Mouse (Mus musculus): Measurements from ENCODE around the gene Clasp1. TPM values are rescaled to one million over a fixed set of nuclear protein-coding genes. Genes with fewer than 3 reads are reported as not detected.

Gene Clasp1
- polyA plus RNA-seq, 1 experiment from 2014 or later = 84.0 TPM

- Histone ChIP-seq H3K4me3 (ENCODE audit: low read length) (no peak overlapping the region), H3K9me3 (ENCODE audit: control insufficient read depth, low read length) (no peaks in the 10 kb centered on the region), H3K36me3 (ENCODE audit: control insufficient read depth, insufficient read depth, low read length) (no peaks in the 10 kb centered on the region), H3K9ac (ENCODE audit: low read depth, low read length) (no peak overlapping the region), H3K4me1 (ENCODE audit: control insufficient read depth, insufficient read depth, low read depth, low read length) (peaks cover 10% of the 10 kb centered on the region), H3K27ac (ENCODE audit: low read depth, low read length) (no peak overlapping the region), H3K4me2 (ENCODE audit: low read length) (no peak overlapping the region), H3K27me3 (replicated peaks; ENCODE audit: control insufficient read depth, insufficient read depth, low read length) (no peaks in the 10 kb centered on the region)
- WGBS = 81% methylated on average over 1 of the region's 1 CpGs
- ATAC-seq = no peak
Observed at GRCm38 (mm10) chr1:118440547-118440946, 51.7 kb downstream of the Clasp1 start.

GRCm38 (mm10) chr1:118444420-118444819 is 55.6 kb downstream of the Clasp1 start:
- 93% methylated on average over 7 of the region's 7 CpGs for WGBS
- no peaks in the 10 kb centered on the region for H3K27me3 ChIP-seq (replicated peaks; ENCODE audit: control insufficient read depth, insufficient read depth, low read length)
- H3K36me3 ChIP-seq (ENCODE audit: control insufficient read depth, insufficient read depth, low read length) = no peaks in the 10 kb centered on the region
- H3K9me3 ChIP-seq (ENCODE audit: control insufficient read depth, low read length) = no peaks in the 10 kb centered on the region
- ATAC-seq = no peak
- no peak overlapping the region for H3K9ac ChIP-seq (ENCODE audit: low read depth, low read length)
- H3K4me3 ChIP-seq (ENCODE audit: low read length) = no peak overlapping the region
- H3K4me2 ChIP-seq (ENCODE audit: low read length) = no peak overlapping the region
- H3K4me1 ChIP-seq (ENCODE audit: control insufficient read depth, insufficient read depth, low read depth, low read length) = peaks cover 4% of the 10 kb centered on the region
- H3K27ac ChIP-seq (ENCODE audit: low read depth, low read length) = no peak overlapping the region

- Histone ChIP-seq H3K4me1 (ENCODE audit: control insufficient read depth, insufficient read depth, low read depth, low read length) (peaks cover 4% of the 10 kb centered on the region), H3K27me3 (replicated peaks; ENCODE audit: control insufficient read depth, insufficient read depth, low read length) (no peaks in the 10 kb centered on the region), H3K4me2 (ENCODE audit: low read length) (no peak overlapping the region), H3K27ac (ENCODE audit: low read depth, low read length) (no peak overlapping the region), H3K9me3 (ENCODE audit: control insufficient read depth, low read length) (no peaks in the 10 kb centered on the region), H3K9ac (ENCODE audit: low read depth, low read length) (no peak overlapping the region), H3K36me3 (ENCODE audit: control insufficient read depth, insufficient read depth, low read length) (no peaks in the 10 kb centered on the region), H3K4me3 (ENCODE audit: low read length) (no peak overlapping the region)
- ATAC-seq = no peak
- 66% methylated on average over 3 of the region's 3 CpGs for WGBS
Observed at GRCm38 (mm10) chr1:118444988-118445387, 56.1 kb downstream of the Clasp1 start.

- Histone ChIP-seq H3K4me1 (ENCODE audit: control insufficient read depth, insufficient read depth, low read depth, low read length) (peaks cover 4% of the 10 kb centered on the region), H3K36me3 (ENCODE audit: control insufficient read depth, insufficient read depth, low read length) (no peaks in the 10 kb centered on the region), H3K27me3 (replicated peaks; ENCODE audit: control insufficient read depth, insufficient read depth, low read length) (no peaks in the 10 kb centered on the region), H3K9me3 (ENCODE audit: control insufficient read depth, low read length) (no peaks in the 10 kb centered on the region), H3K9ac (ENCODE audit: low read depth, low read length) (no peak overlapping the region), H3K27ac (ENCODE audit: low read depth, low read length) (no peak overlapping the region), H3K4me2 (ENCODE audit: low read length) (no peak overlapping the region), H3K4me3 (ENCODE audit: low read length) (no peak overlapping the region)
- WGBS = 65% methylated on average over 6 of the region's 6 CpGs
- peak; percentile 5; the same call in 1 of the 2 replicates for ATAC-seq
Observed at GRCm38 (mm10) chr1:118445441-118445840, 56.6 kb downstream of the Clasp1 start.

GRCm38 (mm10) chr1:118446006-118446405 is 57.1 kb downstream of the Clasp1 start:
- H3K4me2 ChIP-seq (ENCODE audit: low read length) = no peak overlapping the region
- H3K36me3 ChIP-seq (ENCODE audit: control insufficient read depth, insufficient read depth, low read length) = no peaks in the 10 kb centered on the region
- no peak overlapping the region for H3K27ac ChIP-seq (ENCODE audit: low read depth, low read length)
- H3K9me3 ChIP-seq (ENCODE audit: control insufficient read depth, low read length) = no peaks in the 10 kb centered on the region
- H3K4me3 ChIP-seq (ENCODE audit: low read length) = no peak overlapping the region
- H3K27me3 ChIP-seq (replicated peaks; ENCODE audit: control insufficient read depth, insufficient read depth, low read length) = no peaks in the 10 kb centered on the region
- H3K4me1 ChIP-seq (ENCODE audit: control insufficient read depth, insufficient read depth, low read depth, low read length) = peaks cover 4% of the 10 kb centered on the region
- WGBS = 90% methylated on average over 3 of the region's 3 CpGs
- no peak overlapping the region for H3K9ac ChIP-seq (ENCODE audit: low read depth, low read length)
- ATAC-seq = no peak

- 85% methylated on average over 2 of the region's 2 CpGs for WGBS
- H3K36me3 ChIP-seq (ENCODE audit: control insufficient read depth, insufficient read depth, low read length) = no peaks in the 10 kb centered on the region
- no peaks in the 10 kb centered on the region for H3K27me3 ChIP-seq (replicated peaks; ENCODE audit: control insufficient read depth, insufficient read depth, low read length)
- ATAC-seq = no peak
- no peak overlapping the region for H3K9ac ChIP-seq (ENCODE audit: low read depth, low read length)
- no peak overlapping the region for H3K27ac ChIP-seq (ENCODE audit: low read depth, low read length)
- H3K9me3 ChIP-seq (ENCODE audit: control insufficient read depth, low read length) = no peaks in the 10 kb centered on the region
- peaks cover 4% of the 10 kb centered on the region for H3K4me1 ChIP-seq (ENCODE audit: control insufficient read depth, insufficient read depth, low read depth, low read length)
- H3K4me2 ChIP-seq (ENCODE audit: low read length) = no peak overlapping the region
- H3K4me3 ChIP-seq (ENCODE audit: low read length) = no peak overlapping the region
Observed at GRCm38 (mm10) chr1:118447131-118447530, 58.3 kb downstream of the Clasp1 start.

- no peaks in the 10 kb centered on the region for H3K36me3 ChIP-seq (ENCODE audit: control insufficient read depth, insufficient read depth, low read length)
- ATAC-seq = no peak
- H3K9ac ChIP-seq (ENCODE audit: low read depth, low read length) = no peak overlapping the region
- peaks cover 4% of the 10 kb centered on the region for H3K4me1 ChIP-seq (ENCODE audit: control insufficient read depth, insufficient read depth, low read depth, low read length)
- 94% methylated on average over 1 of the region's 1 CpGs for WGBS
- no peaks in the 10 kb centered on the region for H3K9me3 ChIP-seq (ENCODE audit: control insufficient read depth, low read length)
- no peaks in the 10 kb centered on the region for H3K27me3 ChIP-seq (replicated peaks; ENCODE audit: control insufficient read depth, insufficient read depth, low read length)
- no peak overlapping the region for H3K4me3 ChIP-seq (ENCODE audit: low read length)
- no peak overlapping the region for H3K27ac ChIP-seq (ENCODE audit: low read depth, low read length)
- no peak overlapping the region for H3K4me2 ChIP-seq (ENCODE audit: low read length)
Observed at GRCm38 (mm10) chr1:118448214-118448613, 59.4 kb downstream of the Clasp1 start.

GRCm38 (mm10) chr1:118450891-118451450 is 62.1 kb downstream of the Clasp1 start:
- H3K4me1 ChIP-seq (ENCODE audit: control insufficient read depth, insufficient read depth, low read depth, low read length) = no peaks in the 10 kb centered on the region
- no peaks in the 10 kb centered on the region for H3K27me3 ChIP-seq (replicated peaks; ENCODE audit: control insufficient read depth, insufficient read depth, low read length)
- H3K36me3 ChIP-seq (ENCODE audit: control insufficient read depth, insufficient read depth, low read length) = no peaks in the 10 kb centered on the region
- 83% methylated on average over 3 of the region's 3 CpGs for WGBS
- ATAC-seq = no peak
- H3K4me2 ChIP-seq (ENCODE audit: low read length) = no peak overlapping the region
- no peak overlapping the region for H3K27ac ChIP-seq (ENCODE audit: low read depth, low read length)
- no peaks in the 10 kb centered on the region for H3K9me3 ChIP-seq (ENCODE audit: control insufficient read depth, low read length)
- no peak overlapping the region for H3K4me3 ChIP-seq (ENCODE audit: low read length)
- H3K9ac ChIP-seq (ENCODE audit: low read depth, low read length) = no peak overlapping the region

- 88% methylated on average over 4 of the region's 4 CpGs for WGBS
- Histone ChIP-seq H3K4me1 (ENCODE audit: control insufficient read depth, insufficient read depth, low read depth, low read length) (peaks cover 21% of the 10 kb centered on the region), H3K4me3 (ENCODE audit: low read length) (no peak overlapping the region), H3K27ac (ENCODE audit: low read depth, low read length) (no peak overlapping the region), H3K36me3 (ENCODE audit: control insufficient read depth, insufficient read depth, low read length) (no peaks in the 10 kb centered on the region), H3K27me3 (replicated peaks; ENCODE audit: control insufficient read depth, insufficient read depth, low read length) (no peaks in the 10 kb centered on the region), H3K9me3 (ENCODE audit: control insufficient read depth, low read length) (no peaks in the 10 kb centered on the region), H3K4me2 (ENCODE audit: low read length) (no peak overlapping the region), H3K9ac (ENCODE audit: low read depth, low read length) (no peak overlapping the region)
- no peak for ATAC-seq
Observed at GRCm38 (mm10) chr1:118453577-118453976, 64.7 kb downstream of the Clasp1 start.

- H3K4me1 ChIP-seq (ENCODE audit: control insufficient read depth, insufficient read depth, low read depth, low read length) = peaks cover 23% of the 10 kb centered on the region
- H3K27me3 ChIP-seq (replicated peaks; ENCODE audit: control insufficient read depth, insufficient read depth, low read length) = no peaks in the 10 kb centered on the region
- no peak for ATAC-seq
- no peak overlapping the region for H3K9ac ChIP-seq (ENCODE audit: low read depth, low read length)
- no peak overlapping the region for H3K4me2 ChIP-seq (ENCODE audit: low read length)
- no peaks in the 10 kb centered on the region for H3K36me3 ChIP-seq (ENCODE audit: control insufficient read depth, insufficient read depth, low read length)
- no peaks in the 10 kb centered on the region for H3K9me3 ChIP-seq (ENCODE audit: control insufficient read depth, low read length)
- no peak overlapping the region for H3K4me3 ChIP-seq (ENCODE audit: low read length)
- H3K27ac ChIP-seq (ENCODE audit: low read depth, low read length) = no peak overlapping the region
- 84% methylated on average over 4 of the region's 4 CpGs for WGBS
Observed at GRCm38 (mm10) chr1:118454817-118455216, 66.0 kb downstream of the Clasp1 start.
